Mouse (Mus musculus) MEL (cell line): ENCODE results near the gene Galntl6. TPM values are rescaled to one million over a fixed set of nuclear protein-coding genes. Genes with fewer than 3 reads are reported as not detected.

ENCODE experiments used
- DNase-seq: peaks from one replicate; pipeline ENCODE4 v3.0.0; 2011; ENCODE audit warnings: low read depth, low spot score
- H3K27ac ChIP-seq: 2 replicates; pipeline ENCODE4 v1.5.1; 2012; ENCODE audit warnings: low read depth, mild to moderate bottlenecking, control low read depth, low read length, moderate library complexity; ENCODE audit not compliant: control insufficient read depth
- H3K27me3 ChIP-seq, 2 experiments: fragments of 150-350 bp in 1 of 2; sonication (generic) in 1 of 2; 2 replicates each; pipeline ENCODE4 v1.6.1; 2012; ENCODE audit warnings: low read length in 2 of 2, mild to moderate bottlenecking in 2 of 2, improper control_type of control experiment in 1 of 2, moderate library complexity in 1 of 2; ENCODE audit not compliant: insufficient read depth in 2 of 2, control insufficient read depth in 1 of 2
- H3K36me3 ChIP-seq, 2 experiments: 2 replicates each; pipeline ENCODE4 v1.6.1; 2012 to 2014; ENCODE audit warnings: low read length in 2 of 2, improper control_type of control experiment in 1 of 2, inconsistent platforms in 1 of 2, mild to moderate bottlenecking in 1 of 2; ENCODE audit not compliant: insufficient read depth in 2 of 2, control insufficient read depth in 1 of 2
- H3K4me1 ChIP-seq, 2 experiments: fragments of 150-350 bp in 1 of 2; sonication (generic) in 1 of 2; 2 replicates each; pipeline ENCODE4 v1.6.1; 2012; ENCODE audit warnings: low read length in 2 of 2, improper control_type of control experiment in 1 of 2, mild to moderate bottlenecking in 1 of 2; ENCODE audit not compliant: insufficient read depth in 2 of 2, control insufficient read depth in 1 of 2
- H3K4me3 ChIP-seq, 2 experiments: fragments of 150-350 bp in 1 of 2; sonication (generic) in 1 of 2; 2 replicates each; pipeline ENCODE4 v1.5.1; 2012; ENCODE audit warnings: low read depth in 2 of 2, low read length in 2 of 2, mild to moderate bottlenecking in 2 of 2, moderate library complexity in 2 of 2, control low read depth in 1 of 2, improper control_type of control experiment in 1 of 2; ENCODE audit not compliant: control insufficient read depth in 1 of 2, insufficient read depth in 1 of 2
- H3K79me2 ChIP-seq: 2 replicates; pipeline ENCODE4 v1.6.1; 2012; ENCODE audit warnings: mild to moderate bottlenecking, low read length, moderate library complexity; ENCODE audit not compliant: control insufficient read depth, poor library complexity, insufficient read depth
- H3K9ac ChIP-seq: 2 replicates; pipeline ENCODE4 v1.6.1; 2012; ENCODE audit warnings: low read depth, mild to moderate bottlenecking, control low read depth, low read length, moderate library complexity; ENCODE audit not compliant: control insufficient read depth, poor library complexity, severe bottlenecking
- H3K9me3 ChIP-seq: fragments of 150-350 bp; sonication (generic); replicated peaks from 2 replicates; pipeline ENCODE4 v1.6.1; 2012; ENCODE audit warnings: mild to moderate bottlenecking, low read length, improper control_type of control experiment, moderate library complexity; ENCODE audit not compliant: insufficient read depth
- BHLHE40 ChIP-seq: IDR thresholded peaks from 2 replicates; pipeline ENCODE4 v1.6.1; 2012; ENCODE audit warnings: low read depth, mild to moderate bottlenecking, inconsistent platforms, low read length, improper control_type of control experiment, borderline replicate concordance
- CHD1 ChIP-seq: IDR thresholded peaks from 2 replicates; pipeline ENCODE4 v1.6.1; 2012; ENCODE audit warnings: low read depth, mild to moderate bottlenecking, inconsistent platforms, low read length, improper control_type of control experiment
- CHD2 ChIP-seq: IDR thresholded peaks from 2 replicates; pipeline ENCODE4 v1.6.1; 2011; ENCODE audit warnings: low read length, improper control_type of control experiment
- CTCF ChIP-seq, 3 experiments: IDR thresholded peaks in 2 of 3; conservative IDR thresholded peaks in 1 of 3; 2 replicates each; pipeline ENCODE4 v1.5.1; 2011 to 2012; ENCODE audit warnings: low read length in 3 of 3, low read depth in 2 of 3, mild to moderate bottlenecking in 2 of 3, improper control_type of control experiment in 1 of 3, inconsistent platforms in 1 of 3, mixed read lengths in 1 of 3, moderate library complexity in 1 of 3; ENCODE audit not compliant: control insufficient read depth in 1 of 3, insufficient read depth in 1 of 3, poor library complexity in 1 of 3, severe bottlenecking in 1 of 3
- E2F4 ChIP-seq: IDR thresholded peaks from 2 replicates; pipeline ENCODE4 v1.6.1; 2011; ENCODE audit warnings: low read depth, low read length, improper control_type of control experiment, borderline replicate concordance
- ELF1 ChIP-seq: IDR thresholded peaks from 2 replicates; pipeline ENCODE4 v1.6.1; 2014; ENCODE audit warnings: low read depth, mild to moderate bottlenecking, inconsistent platforms, low read length, improper control_type of control experiment, moderate library complexity
- ETS1 ChIP-seq: IDR thresholded peaks from 2 replicates; pipeline ENCODE4 v1.6.1; 2012; ENCODE audit warnings: low read depth, mild to moderate bottlenecking, inconsistent platforms, low read length, improper control_type of control experiment, moderate library complexity
- GATA1 ChIP-seq: IDR thresholded peaks from 2 replicates; pipeline ENCODE4 v1.6.1; 2011; ENCODE audit warnings: low read depth, low read length, improper control_type of control experiment
- HCFC1 ChIP-seq: IDR thresholded peaks from 2 replicates; pipeline ENCODE4 v1.6.1; 2012; ENCODE audit warnings: low read depth, mild to moderate bottlenecking, inconsistent platforms, low read length, improper control_type of control experiment, moderate library complexity
- KAT2A ChIP-seq: conservative IDR thresholded peaks from 2 replicates; pipeline ENCODE4 v1.6.1; 2012; ENCODE audit warnings: low read depth, low read length, improper control_type of control experiment, inconsistent platforms
- MAFK ChIP-seq: IDR thresholded peaks from 2 replicates; pipeline ENCODE4 v1.6.1; 2011; ENCODE audit warnings: low read depth, mild to moderate bottlenecking, low read length, improper control_type of control experiment, borderline replicate concordance
- MAX ChIP-seq: IDR thresholded peaks from 2 replicates; pipeline ENCODE4 v1.6.1; 2011; ENCODE audit warnings: low read length, improper control_type of control experiment
- MAZ ChIP-seq: IDR thresholded peaks from 2 replicates; pipeline ENCODE4 v1.6.1; 2012; ENCODE audit warnings: low read depth, mild to moderate bottlenecking, inconsistent platforms, low read length, improper control_type of control experiment
- MXI1 ChIP-seq: IDR thresholded peaks from 2 replicates; pipeline ENCODE4 v1.6.1; 2011; ENCODE audit warnings: mild to moderate bottlenecking, low read depth, low read length, improper control_type of control experiment
- MYB ChIP-seq: IDR thresholded peaks from 2 replicates; pipeline ENCODE4 v1.6.1; 2011; ENCODE audit warnings: mild to moderate bottlenecking, low read depth, low read length, improper control_type of control experiment
- MYC ChIP-seq: IDR thresholded peaks from 2 replicates; pipeline ENCODE4 v1.6.1; 2011; ENCODE audit warnings: low read depth, mild to moderate bottlenecking, low read length, improper control_type of control experiment, moderate library complexity
- NELFE ChIP-seq: IDR thresholded peaks from 2 replicates; pipeline ENCODE4 v1.6.1; 2011; ENCODE audit warnings: low read depth, low read length, improper control_type of control experiment
- NRF1 ChIP-seq: IDR thresholded peaks from 2 replicates; pipeline ENCODE4 v1.6.1; 2014; ENCODE audit warnings: low read depth, mild to moderate bottlenecking, inconsistent platforms, low read length, improper control_type of control experiment, moderate library complexity; ENCODE audit not compliant: poor library complexity, insufficient read depth, severe bottlenecking
- POLR2A ChIP-seq, 2 experiments: IDR thresholded peaks; 2 replicates each; pipeline ENCODE4 v1.6.1; 2011 to 2012; ENCODE audit warnings: low read length in 2 of 2, mild to moderate bottlenecking in 2 of 2, control low read depth in 1 of 2, improper control_type of control experiment in 1 of 2, low read depth in 1 of 2, moderate library complexity in 1 of 2; ENCODE audit not compliant: control insufficient read depth in 1 of 2, insufficient read depth in 1 of 2, poor library complexity in 1 of 2
- POLR2AphosphoS5 ChIP-seq: IDR thresholded peaks from 2 replicates; pipeline ENCODE4 v1.6.1; 2012; ENCODE audit warnings: low read depth, borderline replicate concordance, mild to moderate bottlenecking, inconsistent platforms, low read length, moderate library complexity, mixed read lengths
- RAD21 ChIP-seq: IDR thresholded peaks from 2 replicates; pipeline ENCODE4 v1.6.1; 2011; ENCODE audit warnings: mild to moderate bottlenecking, low read depth, low read length, improper control_type of control experiment
- RCOR1 ChIP-seq: IDR thresholded peaks from 2 replicates; pipeline ENCODE4 v1.6.1; 2012; ENCODE audit warnings: low read depth, mild to moderate bottlenecking, inconsistent platforms, low read length, improper control_type of control experiment
- SIN3A ChIP-seq: IDR thresholded peaks from 2 replicates; pipeline ENCODE4 v1.6.1; 2012; ENCODE audit warnings: low read length, improper control_type of control experiment, inconsistent platforms
- SMC3 ChIP-seq: IDR thresholded peaks from 2 replicates; pipeline ENCODE4 v1.6.1; 2011; ENCODE audit warnings: low read depth, low read length, improper control_type of control experiment
- TBP ChIP-seq: IDR thresholded peaks from 2 replicates; pipeline ENCODE4 v1.8.0; 2011; ENCODE audit warnings: low read depth, low read length, improper control_type of control experiment
- USF1 ChIP-seq: IDR thresholded peaks from 2 replicates; pipeline ENCODE4 v1.6.1; 2014; ENCODE audit warnings: low read depth, mild to moderate bottlenecking, inconsistent platforms, low read length, improper control_type of control experiment, moderate library complexity
- USF2 ChIP-seq, 2 experiments: IDR thresholded peaks; 2 replicates each; pipeline ENCODE4 v1.6.1; 2011 to 2012; ENCODE audit warnings: improper control_type of control experiment in 2 of 2, low read length in 2 of 2, borderline replicate concordance in 1 of 2, inconsistent platforms in 1 of 2, low read depth in 1 of 2, mild to moderate bottlenecking in 1 of 2; ENCODE audit not compliant: insufficient read depth in 1 of 2
- ZC3H11A ChIP-seq: IDR thresholded peaks from 2 replicates; pipeline ENCODE4 v1.6.1; 2012; ENCODE audit warnings: low read depth, mild to moderate bottlenecking, inconsistent platforms, low read length, improper control_type of control experiment
- ZMIZ1 ChIP-seq: IDR thresholded peaks from 2 replicates; pipeline ENCODE4 v1.6.1; 2012; ENCODE audit warnings: low read depth, mild to moderate bottlenecking, inconsistent platforms, low read length, improper control_type of control experiment, moderate library complexity
- ZNF384 ChIP-seq: IDR thresholded peaks from 2 replicates; pipeline ENCODE4 v1.6.1; 2012; ENCODE audit warnings: low read depth, mild to moderate bottlenecking, inconsistent platforms, low read length, improper control_type of control experiment
- polyA plus RNA-seq, 2 experiments: library from polyadenylated mRNA; stranded (reverse) in 1 of 2; unstranded in 1 of 2; fragments of >175 nt in 1 of 2; fragments of >200 nt in 1 of 2; gene quantifications; 2 replicates each; pipeline versions ENCODE4 v1.2.1 to v1.2.4; 2012; ENCODE audit warnings: low replicate concordance in 2 of 2, low read depth in 1 of 2; ENCODE audit not compliant: insufficient read length in 2 of 2, insufficient read depth in 1 of 2, missing spikeins in 1 of 2
- total RNA-seq: library from RNA; depleted of rRNA; stranded (reverse); fragments of 300-350 nt; gene quantifications from 2 replicates; pipeline ENCODE4 v1.2.3, GENCODE M21; 2012

The Galntl6 gene
- total and polyA plus RNA-seq, 3 experiments = not detected

DNA sequence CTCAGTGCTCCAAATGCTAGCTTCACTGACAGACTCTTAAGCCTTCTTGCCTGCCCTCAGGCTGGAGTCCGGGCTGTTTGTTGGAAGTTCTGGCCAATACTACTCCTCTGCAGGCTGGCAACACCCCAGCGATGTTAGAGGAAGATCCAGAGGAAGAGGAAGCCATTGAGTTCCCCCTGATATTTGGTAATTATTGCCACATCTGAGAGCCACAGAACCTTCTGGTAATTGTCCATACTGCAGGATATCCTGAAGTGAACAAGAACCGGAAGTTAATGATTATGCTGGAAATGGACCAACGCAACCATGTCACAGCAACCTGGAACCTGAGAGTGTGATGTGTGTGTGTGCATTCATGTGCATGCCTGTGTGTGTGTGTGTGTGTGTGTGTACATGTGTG lies 1111.2 kb downstream of the Galntl6 start:
- peak overlapping the region; percentile 71 for H3K9ac ChIP-seq
- DNase-seq = peak; percentile 63
- H3K79me2 ChIP-seq = no peaks in the 10 kb centered on the region
- H3K9me3 ChIP-seq = no peaks in the 10 kb centered on the region
- H3K27ac ChIP-seq = peak overlapping the region; percentile 15; the same call in 1 of the 2 replicates
- 0 out of 4 replicates have a peak, but pooled peaks cover 0 to 2% of the 10 kb centered on the region in 2 experiments for H3K4me1 ChIP-seq
- peaks cover 0 to 2% of the 10 kb centered on the region in 2 experiments; a peak in 1 of 4 replicates for H3K36me3 ChIP-seq
- TF ChIP-seq TBP (0 out of 2 replicates have a peak, but pooled peaks have one; percentile 15), ELF1 (0 out of 2 replicates have a peak, but pooled peaks have one; percentile 10), E2F4 (no peak)
- TF ChIP-seq, all 39 proteins: peak for 2
- Histone ChIP-seq H3K4me3 (peak overlapping the region; percentile 61 to 90), H3K27me3 (no peaks in the 10 kb centered on the region)

DNA sequence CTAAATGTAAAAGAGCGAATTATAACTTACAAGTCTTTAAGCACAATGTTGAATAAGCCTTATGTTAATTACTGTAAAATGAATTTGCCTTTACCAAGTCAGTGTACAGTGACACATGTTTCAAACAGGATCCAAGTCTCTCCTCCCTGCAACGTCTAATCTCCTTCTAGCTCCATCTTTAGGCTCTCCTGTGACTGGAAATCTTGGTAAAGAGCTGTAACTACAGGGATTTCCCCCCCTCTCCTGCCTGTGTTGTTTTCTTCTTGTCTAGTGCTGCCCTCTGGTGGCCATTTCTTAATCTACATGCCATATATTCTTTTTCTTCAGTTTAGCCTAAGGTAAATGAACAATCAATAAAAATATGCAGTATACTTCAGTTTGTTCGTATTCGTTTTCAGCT lies 1112.1 kb downstream of the Galntl6 start:
- no peaks in the 10 kb centered on the region for H3K27me3 ChIP-seq
- no peaks in the 10 kb centered on the region for H3K9me3 ChIP-seq
- H3K4me1 ChIP-seq = 0 out of 4 replicates have a peak, but pooled peaks cover 0 to 2% of the 10 kb centered on the region in 2 experiments
- TF ChIP-seq ZNF384 (peak; percentile 37; the same call in 1 of the 2 replicates), CHD1 (no peak), ETS1 (no peak), GATA1 (no peak), SIN3A (peak; percentile 57), POLR2A (IDR thresholded peaks at IDR 0.05; ENCODE audit: control insufficient read depth in 1 of 2, insufficient read depth in 1 of 2, low read depth in 1 of 2, low read length in 2 of 2, poor library complexity in 1 of 2) (no peak), ZMIZ1 (no peak), MYB (no peak), USF2 (IDR thresholded peaks at IDR 0.05; ENCODE audit: borderline replicate concordance in 1 of 2, insufficient read depth in 1 of 2, low read depth in 1 of 2, low read length in 2 of 2) (no peak), CTCF (IDR thresholded peaks at IDR 0.05 in 2 of 3, conservative IDR thresholded peaks at IDR 0.05 in 1 of 3; ENCODE audit: control insufficient read depth in 1 of 3, insufficient read depth in 1 of 3, low read depth in 2 of 3, low read length in 3 of 3, poor library complexity in 1 of 3, severe bottlenecking in 1 of 3) (peak; percentile 24 to 86 (median 24); a peak in 5 of 6 replicates), USF1 (no peak), POLR2AphosphoS5 (no peak), NRF1 (no peak), MAZ (peak; percentile 91), BHLHE40 (0 out of 2 replicates have a peak, but pooled peaks have one; percentile 11), MXI1 (peak; percentile 58), MAFK (no peak), RAD21 (peak; percentile 90), CHD2 (no peak), RCOR1 (0 out of 2 replicates have a peak, but pooled peaks have one; percentile 49), MYC (no peak), MAX (no peak), HCFC1 (no peak), NELFE (no peak), ZC3H11A (peak; percentile 88), E2F4 (no peak), SMC3 (peak; percentile 87), KAT2A (0 out of 2 replicates have a peak, but pooled peaks have one; percentile 18)
- peak; percentile 94 for DNase-seq
- H3K36me3 ChIP-seq = peaks cover 0 to 2% of the 10 kb centered on the region in 2 experiments; a peak in 1 of 4 replicates
- H3K4me3 ChIP-seq = peak overlapping the region; percentile 60 to 90
- H3K9ac ChIP-seq = peak overlapping the region; percentile 73
- no peaks in the 10 kb centered on the region for H3K79me2 ChIP-seq
- peak overlapping the region; percentile 78 for H3K27ac ChIP-seq
